Mouse (Mus musculus) cerebellum, adult 8-10 months (tissue): ENCODE data around the gene Mrps23.
A peak's percentile ranks its signal among the peaks of the same experiment; 100 is the strongest.

Experiments
- DNase-seq: peaks from one replicate; pipeline ENCODE4 v3.0.0; 2022

The Mrps23 gene

GRCm38 (mm10) chr11:88251972-88252766, 48.0 kb downstream of the Mrps23 start:
- peak; percentile 88 for DNase-seq

- DNase-seq, result peak; percentile 18
Measured at GRCm38 (mm10) chr11:88252767-88253513, 48.8 kb downstream of the Mrps23 start.

- DNase-seq, result no peak
Measured at GRCm38 (mm10) chr11:88253514-88254167, 49.5 kb downstream of the Mrps23 start.

- no peak for DNase-seq
Measured at GRCm38 (mm10) chr11:88257700-88258099, 53.5 kb downstream of the Mrps23 start.

GRCm38 (mm10) chr11:88258212-88258611, 54.0 kb downstream of the Mrps23 start:
- no peak for DNase-seq

GRCm38 (mm10) chr11:88260463-88260862, 56.3 kb downstream of the Mrps23 start:
- DNase-seq, result no peak
